Mouse (Mus musculus) olfactory bulb, adult 2 months (tissue): ENCODE data around the gene Gas2.

Source experiments
- CTCF ChIP-seq: fragments of 200-500 bp; IDR thresholded peaks from 2 replicates; pipeline ENCODE4 v1.5.1; 2012; ENCODE audit warnings: low read depth, mild to moderate bottlenecking, low read length, moderate library complexity; ENCODE audit not compliant: insufficient read depth
- POLR2A ChIP-seq: fragments of 200-500 bp; IDR thresholded peaks from 2 replicates; pipeline ENCODE4 v1.6.1; 2012; ENCODE audit warnings: mild to moderate bottlenecking, low read depth, low read length, moderate library complexity; ENCODE audit not compliant: insufficient read depth

GRCm38 (mm10) chr7:51818251-51818974, 43.4 kb upstream of the Gas2 start:
- TF ChIP-seq CTCF (no peak), POLR2A (no peak)
